Mouse (Mus musculus): Measurements from ENCODE around the gene Gabpa.

DNA sequence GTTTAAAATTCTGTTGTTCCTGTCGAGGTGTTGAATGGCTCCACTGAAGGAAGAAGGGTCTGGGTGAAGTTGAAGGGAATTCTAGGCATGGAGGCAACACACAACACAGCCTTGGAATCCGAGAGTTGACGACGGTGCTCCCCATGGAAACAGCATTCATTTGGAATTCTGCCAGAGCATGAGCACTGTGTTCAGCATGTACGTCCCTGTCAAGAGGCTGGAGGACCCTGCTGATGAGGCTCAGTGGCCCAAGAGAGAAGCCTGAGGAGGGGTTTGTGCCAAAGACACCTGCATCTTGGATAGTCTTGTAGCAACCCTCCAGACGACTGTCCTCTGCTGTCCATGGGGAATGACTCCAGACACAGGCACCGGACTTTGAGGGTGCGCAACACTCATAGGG is 41.4 kb downstream of the Gabpa start:
- no peak for TF ChIP-seq CTCF (conservative IDR thresholded peaks at IDR 0.05; ENCODE audit: low read length)
- TF ChIP-seq POU5F1 (IDR thresholded peaks at IDR 0.05; ENCODE audit: borderline replicate concordance, low read length) = no peak

Measured in E14TG2a.4 (cell line).